Mouse (Mus musculus): Measurements from ENCODE around the gene Cryzl2. TPM values are rescaled to one million over a fixed set of nuclear protein-coding genes. Genes with fewer than 3 reads are reported as not detected.

The Cryzl2 gene
- total and polyA plus RNA-seq, 3 experiments = 0.04 to 0.12 TPM; not detected in 1

- peaks cover 0 to 8% of the 10 kb centered on the region in 2 experiments; a peak in 3 of 4 replicates for H3K4me1 ChIP-seq (ENCODE audit: control insufficient read depth in 1 of 2, insufficient read depth in 2 of 2, low read length in 2 of 2)
- H3K27me3 ChIP-seq (ENCODE audit: control insufficient read depth in 1 of 2, insufficient read depth in 2 of 2, low read length in 2 of 2) = no peaks in the 10 kb centered on the region
- no peaks in the 10 kb centered on the region for H3K9me3 ChIP-seq (replicated peaks; ENCODE audit: insufficient read depth, low read length)
- no peak overlapping the region for H3K4me3 ChIP-seq (ENCODE audit: control insufficient read depth in 1 of 2, insufficient read depth in 1 of 2, low read depth in 2 of 2, low read length in 2 of 2)
- peaks cover 0 to 5% of the 10 kb centered on the region in 2 experiments; a peak in 2 of 4 replicates for H3K36me3 ChIP-seq (ENCODE audit: control insufficient read depth in 1 of 2, insufficient read depth in 2 of 2, low read length in 2 of 2)
- H3K9ac ChIP-seq (ENCODE audit: control insufficient read depth, low read depth, low read length, poor library complexity, severe bottlenecking) = no peak overlapping the region
- no peak overlapping the region for H3K27ac ChIP-seq (ENCODE audit: control insufficient read depth, low read depth, low read length)
- H3K79me2 ChIP-seq (ENCODE audit: control insufficient read depth, insufficient read depth, low read length, poor library complexity) = no peaks in the 10 kb centered on the region
- no peak for TF ChIP-seq ELF1 (IDR thresholded peaks at IDR 0.05; ENCODE audit: low read depth, low read length)
- TF ChIP-seq SIN3A (IDR thresholded peaks at IDR 0.05; ENCODE audit: low read length) = no peak
- no peak for TF ChIP-seq USF1 (IDR thresholded peaks at IDR 0.05; ENCODE audit: low read depth, low read length)
- TF ChIP-seq POLR2AphosphoS2 (IDR thresholded peaks at IDR 0.05; ENCODE audit: low read length) = no peak
- no peak for TF ChIP-seq MYC (IDR thresholded peaks at IDR 0.05; ENCODE audit: low read depth, low read length)
- TF ChIP-seq GABPA (IDR thresholded peaks at IDR 0.05; ENCODE audit: low read depth, low read length) = no peak
- no peak for DNase-seq (ENCODE audit: low read depth, low spot score)
These were observed 24.0 kb upstream of the Cryzl2 start for GRCm38 (mm10) chr1:157434404-157434803.

- peaks cover 0 to 8% of the 10 kb centered on the region in 2 experiments; a peak in 3 of 4 replicates for H3K4me1 ChIP-seq (ENCODE audit: control insufficient read depth in 1 of 2, insufficient read depth in 2 of 2, low read length in 2 of 2)
- no peak overlapping the region for H3K4me3 ChIP-seq (ENCODE audit: control insufficient read depth in 1 of 2, insufficient read depth in 1 of 2, low read depth in 2 of 2, low read length in 2 of 2)
- H3K9me3 ChIP-seq (replicated peaks; ENCODE audit: insufficient read depth, low read length) = no peaks in the 10 kb centered on the region
- DNase-seq (ENCODE audit: low read depth, low spot score) = no peak
- H3K27me3 ChIP-seq (ENCODE audit: control insufficient read depth in 1 of 2, insufficient read depth in 2 of 2, low read length in 2 of 2) = no peaks in the 10 kb centered on the region
- H3K36me3 ChIP-seq (ENCODE audit: control insufficient read depth in 1 of 2, insufficient read depth in 2 of 2, low read length in 2 of 2) = peaks cover 0 to 5% of the 10 kb centered on the region in 2 experiments; a peak in 2 of 4 replicates
- no peak overlapping the region for H3K9ac ChIP-seq (ENCODE audit: control insufficient read depth, low read depth, low read length, poor library complexity, severe bottlenecking)
- no peaks in the 10 kb centered on the region for H3K79me2 ChIP-seq (ENCODE audit: control insufficient read depth, insufficient read depth, low read length, poor library complexity)
- no peak for TF ChIP-seq MYB (IDR thresholded peaks at IDR 0.05; ENCODE audit: low read depth, low read length)
- TF ChIP-seq ZMIZ1 (IDR thresholded peaks at IDR 0.05; ENCODE audit: low read depth, low read length) = no peak
- no peak for TF ChIP-seq MAZ (IDR thresholded peaks at IDR 0.05; ENCODE audit: low read depth, low read length)
- no peak for TF ChIP-seq MYC (IDR thresholded peaks at IDR 0.05; ENCODE audit: low read depth, low read length)
- TF ChIP-seq TAL1 (IDR thresholded peaks at IDR 0.05; ENCODE audit: low read length) = no peak
- no peak for TF ChIP-seq CHD2 (IDR thresholded peaks at IDR 0.05; ENCODE audit: low read length)
- TF ChIP-seq SMC3 (IDR thresholded peaks at IDR 0.05; ENCODE audit: low read depth, low read length) = no peak
- no peak for TF ChIP-seq ETS1 (IDR thresholded peaks at IDR 0.05; ENCODE audit: low read depth, low read length)
- TF ChIP-seq CHD1 (IDR thresholded peaks at IDR 0.05; ENCODE audit: low read depth, low read length) = no peak
- TF ChIP-seq BHLHE40 (IDR thresholded peaks at IDR 0.05; ENCODE audit: borderline replicate concordance, low read depth, low read length) = no peak
- TF ChIP-seq ZKSCAN1 (IDR thresholded peaks at IDR 0.05; ENCODE audit: low read depth, low read length) = no peak
- no peak for TF ChIP-seq ZNF384 (IDR thresholded peaks at IDR 0.05; ENCODE audit: low read depth, low read length)
- TF ChIP-seq RCOR1 (IDR thresholded peaks at IDR 0.05; ENCODE audit: low read depth, low read length) = no peak
- no peak for TF ChIP-seq E2F4 (IDR thresholded peaks at IDR 0.05; ENCODE audit: borderline replicate concordance, low read depth, low read length)
- no peak for TF ChIP-seq POLR2A (IDR thresholded peaks at IDR 0.05; ENCODE audit: control insufficient read depth in 1 of 2, insufficient read depth in 1 of 2, low read depth in 1 of 2, low read length in 2 of 2, poor library complexity in 1 of 2)
- TF ChIP-seq RAD21 (IDR thresholded peaks at IDR 0.05; ENCODE audit: low read depth, low read length) = no peak
- TF ChIP-seq UBTF (IDR thresholded peaks at IDR 0.05; ENCODE audit: borderline replicate concordance, insufficient read depth, low read depth, low read length) = no peak
- no peak overlapping the region for H3K27ac ChIP-seq (ENCODE audit: control insufficient read depth, low read depth, low read length)
These were observed 22.5 kb upstream of the Cryzl2 start for GRCm38 (mm10) chr1:157435926-157436325.

Measured in MEL (cell line).